Mouse (Mus musculus) lung, embryonic 16.5 days (tissue): ENCODE data around the gene Nr1h5. TPM values are rescaled to one million over a fixed set of nuclear protein-coding genes. Genes with fewer than 3 reads are reported as not detected.

ENCODE experiments used
- ATAC-seq: fragments of 200-750 bp; cut with Nextera tagmentation; 2 replicates; pipeline ENCODE4 v1.8.0; 2017; ENCODE audit warnings: low read depth, mild to moderate bottlenecking, moderate library complexity
- H3K27ac ChIP-seq: fragments of 300-500 bp; sonication (generic); 2 replicates; pipeline ENCODE4 v1.5.1; 2014; ENCODE audit warnings: mild to moderate bottlenecking, control low read depth, low read length
- H3K27me3 ChIP-seq: fragments of 300-500 bp; sonication (generic); 2 replicates; pipeline ENCODE4 v1.6.1; 2014; ENCODE audit warnings: low read depth, low read length, mixed read lengths; ENCODE audit not compliant: control insufficient read depth, insufficient read depth
- H3K36me3 ChIP-seq: fragments of 300-500 bp; sonication (generic); 2 replicates; pipeline ENCODE4 v1.6.1; 2014; ENCODE audit warnings: low read length; ENCODE audit not compliant: control insufficient read depth, insufficient read depth
- H3K4me1 ChIP-seq: fragments of 300-500 bp; sonication (generic); replicated peaks from 2 replicates; pipeline ENCODE4 v1.6.1; 2014; ENCODE audit warnings: low read length, mixed read lengths; ENCODE audit not compliant: control insufficient read depth, insufficient read depth
- H3K4me2 ChIP-seq: fragments of 300-500 bp; sonication (generic); 2 replicates; pipeline ENCODE4 v1.6.1; 2014; ENCODE audit warnings: low read depth, low read length, control low read depth
- H3K4me3 ChIP-seq: fragments of 300-500 bp; sonication (generic); 2 replicates; pipeline ENCODE4 v1.5.1; 2014; ENCODE audit warnings: mild to moderate bottlenecking, low read length, control low read depth
- H3K9ac ChIP-seq: fragments of 300-500 bp; sonication (generic); 2 replicates; pipeline ENCODE4 v1.6.1; 2014; ENCODE audit warnings: low read length, control low read depth
- H3K9me3 ChIP-seq: fragments of 300-500 bp; sonication (generic); 2 replicates; pipeline ENCODE4 v1.6.1; 2016; ENCODE audit warnings: low read length; ENCODE audit not compliant: control insufficient read depth
- whole genome bisulfite sequencing: fragments of 180-500 bp; shearing (Covaris S2); extraction: QIAGEN DNeasy Blood & Tissue Kit; methylation state at CpG from one replicate; pipeline ENCODE4 v1.1.7; 2014; 5-methylcytosine and 5-hydroxymethylcytosine counted together
- polyA plus RNA-seq: library from polyadenylated mRNA; unstranded; fragments of >200 nt; fragmentation: Nextera tagmentation; extraction: Ambion mirVana; gene quantifications from 2 replicates; pipeline ENCODE4 v1.2.1, GENCODE M21; 2015

Nr1h5 gene
- polyA plus RNA-seq, 1 experiment from 2014 or later: not detected

DNA sequence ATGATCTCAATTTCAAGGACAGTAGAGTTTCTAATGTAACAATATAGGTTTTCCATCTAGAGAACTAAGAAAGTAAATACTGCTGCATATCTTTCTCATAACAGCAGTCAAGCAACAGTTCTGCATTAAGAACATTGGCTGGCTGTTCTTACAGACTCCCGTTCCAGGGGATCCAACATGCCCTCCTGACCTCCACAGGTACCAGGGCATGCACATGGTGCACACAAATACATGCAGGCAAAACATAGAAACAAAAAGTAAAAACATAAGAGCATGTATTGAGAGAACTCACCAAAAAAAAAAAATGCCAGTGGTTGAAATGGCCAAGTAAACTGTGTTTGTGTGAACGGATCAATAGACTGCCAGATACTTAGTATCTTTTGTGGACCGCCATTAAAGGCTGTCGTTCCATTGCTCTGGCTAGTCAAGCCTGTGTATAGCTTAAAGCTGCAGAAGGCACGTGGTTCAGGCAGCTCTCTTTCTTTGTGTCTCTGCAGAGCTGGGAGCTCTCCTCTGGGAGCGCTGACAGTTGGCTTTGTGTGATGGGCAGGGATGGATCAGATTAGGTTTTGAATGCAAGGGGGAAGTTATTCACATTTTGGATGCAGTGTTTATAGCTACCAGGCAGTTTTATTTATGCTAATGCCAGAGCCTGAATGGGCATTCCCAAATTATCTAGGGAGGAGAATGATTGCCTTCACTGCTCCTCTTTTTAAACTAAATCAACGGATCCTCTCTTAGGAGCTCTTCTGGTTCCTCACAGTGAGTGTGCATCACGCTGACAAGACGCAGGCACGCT is 15.8 kb upstream of the Nr1h5 start:
- 37% methylated on average over 10 of the region's 10 CpGs for WGBS

DNA sequence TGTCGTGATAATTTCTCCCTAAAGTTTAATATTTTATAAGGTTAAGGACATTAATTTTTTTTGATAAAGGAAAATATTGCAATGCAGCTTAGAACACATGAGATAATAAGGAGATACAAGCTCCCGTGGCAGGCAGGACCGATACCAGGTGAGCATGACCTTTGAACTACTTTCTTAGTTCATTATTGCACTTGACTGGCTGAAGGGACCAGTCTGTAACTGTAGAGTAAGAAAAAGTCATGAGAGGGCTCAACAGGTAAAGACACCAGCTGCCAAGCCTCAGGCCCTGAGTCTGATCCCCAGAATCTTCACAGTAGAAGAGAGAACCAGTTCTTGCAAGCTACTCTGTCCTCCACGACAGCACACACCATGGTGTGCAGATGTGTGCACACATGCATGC is 13.0 kb upstream of the Nr1h5 start:
- no peaks in the 10 kb centered on the region for H3K4me1 ChIP-seq
- no peak overlapping the region for H3K9ac ChIP-seq
- H3K27me3 ChIP-seq: no peaks in the 10 kb centered on the region
- H3K27ac ChIP-seq: no peak overlapping the region
- 78% methylated on average over 4 of the region's 4 CpGs for WGBS
- H3K4me3 ChIP-seq: no peak overlapping the region
- H3K36me3 ChIP-seq: no peaks in the 10 kb centered on the region
- H3K4me2 ChIP-seq: no peak overlapping the region
- ATAC-seq: no peak
- no peaks in the 10 kb centered on the region for H3K9me3 ChIP-seq

More for the DNA sequence above, 15.8 kb upstream of the Nr1h5 start:
- no peaks in the 10 kb centered on the region for H3K9me3 ChIP-seq
- H3K9ac ChIP-seq: no peak overlapping the region
- H3K36me3 ChIP-seq: no peaks in the 10 kb centered on the region
- no peak overlapping the region for H3K4me3 ChIP-seq
- no peaks in the 10 kb centered on the region for H3K27me3 ChIP-seq
- H3K4me2 ChIP-seq: no peak overlapping the region
- ATAC-seq: no peak
- H3K27ac ChIP-seq: no peak overlapping the region
- no peaks in the 10 kb centered on the region for H3K4me1 ChIP-seq

DNA sequence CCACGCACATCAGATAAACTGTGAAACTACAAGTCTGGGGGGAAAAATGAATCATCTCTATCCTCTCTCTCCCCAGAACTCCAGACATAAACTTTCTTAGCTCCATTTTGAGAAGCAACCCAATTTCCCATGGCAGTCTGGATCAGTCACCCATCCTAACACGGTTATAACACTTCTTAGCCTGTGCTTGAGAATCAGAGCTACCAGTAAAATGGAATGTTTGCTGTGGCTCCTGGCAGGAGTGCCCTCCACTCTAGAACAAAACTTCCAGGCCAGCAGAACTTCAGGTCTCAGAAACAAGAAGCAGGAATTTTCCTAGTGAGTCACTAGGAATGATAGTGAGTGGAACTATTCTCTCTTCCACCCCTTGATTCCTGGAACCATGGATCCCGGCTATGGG is 6.6 kb upstream of the Nr1h5 start:
- WGBS: 69% methylated on average over 3 of the region's 3 CpGs
- no peaks in the 10 kb centered on the region for H3K36me3 ChIP-seq
- peak; percentile 52; the same call in 1 of the 2 replicates for ATAC-seq
- H3K27ac ChIP-seq: peak overlapping the region; percentile 32; the same call in 1 of the 2 replicates
- H3K9me3 ChIP-seq: no peaks in the 10 kb centered on the region
- no peaks in the 10 kb centered on the region for H3K27me3 ChIP-seq
- H3K9ac ChIP-seq: no peak overlapping the region
- no peak overlapping the region for H3K4me2 ChIP-seq
- H3K4me1 ChIP-seq: no peaks in the 10 kb centered on the region
- H3K4me3 ChIP-seq: no peak overlapping the region

DNA sequence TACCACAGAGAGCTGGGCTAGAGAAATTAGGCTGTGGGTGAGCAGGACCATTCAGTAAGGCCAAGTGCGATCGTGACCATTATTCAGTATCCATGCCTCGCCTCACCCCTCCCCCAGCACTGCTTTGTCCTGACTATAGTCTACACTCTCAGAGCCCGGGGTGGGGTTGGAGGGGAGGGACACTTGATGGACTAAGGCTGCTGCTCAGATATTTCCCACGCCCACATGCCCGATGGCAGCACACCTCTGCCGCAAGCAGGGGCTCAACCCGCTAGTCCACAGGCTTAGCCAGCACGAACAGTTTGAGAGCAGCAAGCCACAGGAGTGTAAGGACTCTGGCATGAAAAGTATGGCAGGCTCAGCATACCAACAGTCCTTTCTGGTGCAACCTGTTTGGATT is 6.1 kb upstream of the Nr1h5 start:
- peak; percentile 80 for ATAC-seq
- H3K9me3 ChIP-seq: no peaks in the 10 kb centered on the region
- 60% methylated on average over 9 of the region's 9 CpGs for WGBS
- peak overlapping the region; percentile 32; the same call in 1 of the 2 replicates for H3K27ac ChIP-seq
- H3K4me1 ChIP-seq: no peaks in the 10 kb centered on the region
- no peak overlapping the region for H3K9ac ChIP-seq
- no peak overlapping the region for H3K4me2 ChIP-seq
- H3K27me3 ChIP-seq: no peaks in the 10 kb centered on the region
- H3K4me3 ChIP-seq: no peak overlapping the region
- H3K36me3 ChIP-seq: no peaks in the 10 kb centered on the region

DNA sequence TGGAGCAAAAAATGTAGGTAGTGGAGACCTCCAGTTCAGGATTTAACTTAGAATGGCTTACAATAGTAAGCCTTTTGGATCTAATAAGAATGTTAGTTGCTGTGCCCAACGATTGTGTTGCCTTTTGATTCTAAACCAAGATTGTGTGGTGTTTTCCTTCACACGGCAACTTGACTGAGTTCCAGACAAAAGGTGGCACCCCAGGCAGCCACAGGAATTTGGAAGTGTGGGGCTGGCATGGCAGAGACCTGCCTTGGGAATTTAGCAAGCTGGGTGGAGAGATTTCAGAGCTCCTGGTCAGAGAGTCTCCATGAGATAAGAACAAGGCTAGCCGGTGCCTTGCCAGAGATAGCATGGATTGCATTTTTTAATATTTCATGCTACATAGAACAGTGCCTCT is 8.3 kb downstream of the Nr1h5 start:
- Histone ChIP-seq H3K36me3 (no peaks in the 10 kb centered on the region), H3K9me3 (no peaks in the 10 kb centered on the region), H3K4me2 (no peak overlapping the region), H3K9ac (no peak overlapping the region), H3K4me3 (no peak overlapping the region), H3K4me1 (no peaks in the 10 kb centered on the region), H3K27ac (no peak overlapping the region), H3K27me3 (no peaks in the 10 kb centered on the region)
- no peak for ATAC-seq
- 58% methylated on average over 3 of the region's 3 CpGs for WGBS

DNA sequence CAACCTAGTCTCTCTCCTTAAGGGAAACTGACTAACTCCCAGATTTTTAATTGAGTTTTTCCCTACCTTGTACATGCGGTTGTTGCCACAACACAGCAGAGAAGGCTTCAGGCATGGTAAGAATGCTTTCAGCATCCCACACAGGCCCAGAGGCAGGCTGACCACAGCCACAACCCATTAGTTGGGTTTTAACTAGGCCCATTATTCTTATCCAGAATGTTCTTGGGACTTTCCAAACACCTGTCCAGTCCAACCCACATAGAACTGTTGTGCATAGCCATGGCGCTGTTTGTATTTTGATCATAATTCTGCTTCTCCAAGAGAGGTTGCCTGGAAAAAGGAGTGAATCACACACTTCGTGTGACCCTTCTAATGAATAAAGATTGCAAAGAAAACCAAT is 8.8 kb downstream of the Nr1h5 start:
- H3K36me3 ChIP-seq: no peaks in the 10 kb centered on the region
- no peak for ATAC-seq

DNA sequence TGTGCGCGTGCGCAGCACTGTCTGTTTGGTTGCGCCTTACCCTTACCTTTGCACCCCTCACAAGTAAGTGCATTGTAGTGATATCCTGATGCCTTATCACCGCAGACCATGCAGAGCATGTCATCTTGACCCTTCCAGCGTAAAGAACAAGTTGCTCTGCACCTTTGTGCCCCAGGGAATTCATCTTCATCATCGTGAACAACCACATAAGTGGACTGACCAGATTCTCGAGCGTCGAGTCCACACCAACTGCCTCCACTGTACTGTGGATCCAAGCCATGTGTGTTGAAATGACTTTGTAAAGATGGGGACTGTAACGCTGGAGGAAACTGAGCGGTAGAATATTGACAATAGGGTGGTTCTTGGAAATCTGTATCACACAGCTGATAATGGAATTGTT is 9.5 kb downstream of the Nr1h5 start:
- 67% methylated on average over 12 of the region's 12 CpGs for WGBS
- H3K9ac ChIP-seq: no peak overlapping the region
- no peak for ATAC-seq

More for the DNA sequence above, 8.8 kb downstream of the Nr1h5 start:
- Histone ChIP-seq H3K9me3 (no peaks in the 10 kb centered on the region), H3K27me3 (no peaks in the 10 kb centered on the region), H3K27ac (no peak overlapping the region), H3K4me1 (no peaks in the 10 kb centered on the region), H3K4me2 (no peak overlapping the region), H3K4me3 (no peak overlapping the region), H3K9ac (no peak overlapping the region)
- 84% methylated on average over 3 of the region's 3 CpGs for WGBS

DNA sequence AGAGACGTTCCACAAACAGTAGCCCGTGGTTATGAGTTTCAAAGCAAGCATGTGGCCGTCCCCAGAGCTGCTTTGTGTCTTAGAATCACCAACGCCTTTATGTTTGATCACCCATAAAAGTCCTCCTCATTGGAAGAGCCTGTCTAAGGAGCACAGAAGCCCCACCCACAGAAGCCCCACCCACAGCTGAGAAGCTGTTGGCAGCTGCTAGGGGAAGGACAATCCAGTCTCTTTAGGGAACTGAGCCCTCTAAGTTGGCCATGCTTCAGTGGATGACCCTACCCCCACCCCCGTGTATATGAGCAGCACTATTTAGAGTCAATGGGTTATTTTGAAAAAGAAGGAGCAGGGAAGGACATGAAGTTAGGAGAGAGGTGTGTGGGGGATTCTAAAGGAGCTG is 17.1 kb downstream of the Nr1h5 start:
- WGBS: 38% methylated on average over 5 of the region's 5 CpGs
- no peaks in the 10 kb centered on the region for H3K27me3 ChIP-seq
- no peak overlapping the region for H3K4me3 ChIP-seq
- no peaks in the 10 kb centered on the region for H3K36me3 ChIP-seq
- peak; percentile 64; the same call in 1 of the 2 replicates for ATAC-seq
- no peaks in the 10 kb centered on the region for H3K9me3 ChIP-seq
- H3K4me1 ChIP-seq: no peaks in the 10 kb centered on the region
- peak overlapping the region; percentile 44 for H3K4me2 ChIP-seq
- peak overlapping the region; percentile 30; the same call in 1 of the 2 replicates for H3K27ac ChIP-seq
- no peak overlapping the region for H3K9ac ChIP-seq

More for the DNA sequence above, 9.5 kb downstream of the Nr1h5 start:
- H3K27ac ChIP-seq: no peak overlapping the region
- H3K9me3 ChIP-seq: no peaks in the 10 kb centered on the region
- no peak overlapping the region for H3K4me2 ChIP-seq
- no peaks in the 10 kb centered on the region for H3K27me3 ChIP-seq
- no peaks in the 10 kb centered on the region for H3K4me1 ChIP-seq
- H3K4me3 ChIP-seq: no peak overlapping the region
- H3K36me3 ChIP-seq: no peaks in the 10 kb centered on the region

DNA sequence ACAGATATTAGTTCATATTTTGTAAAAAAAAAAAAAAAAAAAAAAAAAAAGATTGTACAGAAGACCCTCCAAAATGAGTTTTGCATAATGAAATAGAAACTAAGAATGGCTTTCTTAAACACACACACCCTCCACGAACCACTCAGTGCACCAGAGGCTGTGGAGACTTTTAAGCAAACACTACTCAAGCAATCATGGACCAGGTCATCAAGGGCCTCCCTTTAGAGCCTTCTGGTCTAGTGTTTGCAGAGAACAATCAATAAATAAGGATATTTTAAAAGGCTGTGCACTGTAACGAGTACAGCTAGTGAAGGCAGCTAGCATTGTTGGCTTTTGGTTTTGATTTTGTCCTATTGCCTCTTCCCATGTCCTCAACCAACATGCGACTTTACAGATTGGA is 17.6 kb downstream of the Nr1h5 start:
- no peaks in the 10 kb centered on the region for H3K4me1 ChIP-seq
- H3K36me3 ChIP-seq: no peaks in the 10 kb centered on the region
- H3K9me3 ChIP-seq: no peaks in the 10 kb centered on the region
- peak overlapping the region; percentile 44 for H3K4me2 ChIP-seq
- 61% methylated on average over 3 of the region's 3 CpGs for WGBS
- no peak overlapping the region for H3K9ac ChIP-seq
- H3K27ac ChIP-seq: peak overlapping the region; percentile 30; the same call in 1 of the 2 replicates
- peak; percentile 86 for ATAC-seq
- no peaks in the 10 kb centered on the region for H3K27me3 ChIP-seq
- H3K4me3 ChIP-seq: no peak overlapping the region
